Mouse (Mus musculus) heart, postnatal 14 days (tissue): Measurements from ENCODE around the gene Sptb. TPM values are rescaled to one million over a fixed set of nuclear protein-coding genes. Genes with fewer than 3 reads are reported as not detected.
A peak's percentile ranks its signal among the peaks of the same experiment; 100 is the strongest.

Experiments
- DNase-seq, 2 experiments: peaks; one replicate each; pipeline ENCODE4 v3.0.0; 2021 to 2022
- intact Hi-C: fragments of 180-260 bp; cut with DNase I; formaldehyde crosslinking; loops from one replicate; pipeline ENCODE4 v1.15.1; 2025
- total RNA-seq, 2 experiments: library from RNA; stranded (reverse); gene quantifications; 2 replicates each; pipeline ENCODE4 v1.2.3; 2021

Gene Sptb
- total RNA-seq, 2 experiments from 2014 or later, result 67.8 to 70.3 TPM

- intact Hi-C loops, result loop anchor here (5.0 kb wide), 1 partner anchor 484 kb away; no protein-coding TSS in a partner anchor
Measured at GRCm38 (mm10) chr12:76676477-76676876, 33.9 kb downstream of the Sptb start.

GRCm38 (mm10) chr12:76675364-76675763 is 35.0 kb downstream of the Sptb start:
- no peak for DNase-seq
- intact Hi-C loops, result loop anchor here (5.0 kb wide), 1 partner anchor 483 kb away; no protein-coding TSS in a partner anchor

More at GRCm38 (mm10) chr12:76676477-76676876, 33.9 kb downstream of the Sptb start:
- no peak for DNase-seq

GRCm38 (mm10) chr12:76673794-76674222 is 36.5 kb downstream of the Sptb start:
- intact Hi-C loops, result loop anchor here (5.0 kb wide), 1 partner anchor 38 kb away; the partner anchor contains the start of gene Sptb

GRCm38 (mm10) chr12:76672008-76672407 is 38.3 kb downstream of the Sptb start:
- intact Hi-C loops, result loop anchor here (5.0 kb wide), 1 partner anchor 40 kb away; the partner anchor contains the start of gene Sptb
- DNase-seq, result no peak

More at GRCm38 (mm10) chr12:76673794-76674222, 36.5 kb downstream of the Sptb start:
- no peak for DNase-seq

- no peak for DNase-seq
- intact Hi-C loops, result loop anchor here (5.0 kb wide), 1 partner anchor 42 kb away; the partner anchor contains the start of gene Sptb
Measured at GRCm38 (mm10) chr12:76670533-76671086, 39.7 kb downstream of the Sptb start.

GRCm38 (mm10) chr12:76669956-76670530 is 40.3 kb downstream of the Sptb start:
- intact Hi-C loops, result loop anchor here (5.0 kb wide), 1 partner anchor 42 kb away; the partner anchor contains the start of gene Sptb
- no peak for DNase-seq

GRCm38 (mm10) chr12:76668654-76669419 is 41.5 kb downstream of the Sptb start:
- DNase-seq, result no peak
- intact Hi-C loops, result no loop called here

GRCm38 (mm10) chr12:76651788-76652345 is 58.5 kb downstream of the Sptb start:
- intact Hi-C loops, result loop anchor here (2.0 kb wide), 1 partner anchor 67 kb away; no protein-coding TSS in a partner anchor
- no peak for DNase-seq

- intact Hi-C loops, result loop anchor here (2.0 kb wide), 2 partner anchors 69 to 155 kb away; no protein-coding TSS in a partner anchor
- peak; percentile 70 to 79 for DNase-seq
Measured at GRCm38 (mm10) chr12:76649708-76650687, 60.3 kb downstream of the Sptb start.

GRCm38 (mm10) chr12:76645222-76646110 is 64.9 kb downstream of the Sptb start:
- DNase-seq, result no peak
- intact Hi-C loops, result no loop called here

GRCm38 (mm10) chr12:76643679-76644078 is 66.7 kb downstream of the Sptb start:
- intact Hi-C loops, result no loop called here

GRCm38 (mm10) chr12:76642616-76643015 is 67.7 kb downstream of the Sptb start:
- intact Hi-C loops, result no loop called here

More at GRCm38 (mm10) chr12:76643679-76644078, 66.7 kb downstream of the Sptb start:
- DNase-seq, result no peak

GRCm38 (mm10) chr12:76640620-76641019 is 69.7 kb downstream of the Sptb start:
- intact Hi-C loops, result no loop called here
- no peak for DNase-seq

More at GRCm38 (mm10) chr12:76642616-76643015, 67.7 kb downstream of the Sptb start:
- no peak for DNase-seq

GRCm38 (mm10) chr12:76634899-76635693 is 75.3 kb downstream of the Sptb start:
- DNase-seq, result peak in 1 of 2 experiments; percentile 40
- intact Hi-C loops, result no loop called here

GRCm38 (mm10) chr12:76623374-76623773 is 87.0 kb downstream of the Sptb start:
- intact Hi-C loops, result no loop called here
- no peak for DNase-seq

- DNase-seq, result no peak
- intact Hi-C loops, result no loop called here
Measured at GRCm38 (mm10) chr12:76619847-76620246, 90.5 kb downstream of the Sptb start.

GRCm38 (mm10) chr12:76618175-76618574 is 92.2 kb downstream of the Sptb start:
- intact Hi-C loops, result no loop called here
- DNase-seq, result no peak

- intact Hi-C loops, result no loop called here
- no peak for DNase-seq
Measured at GRCm38 (mm10) chr12:76615580-76615937, 94.8 kb downstream of the Sptb start.
